Mouse (Mus musculus) testis, adult 2 months (tissue): Measurements from ENCODE around the gene Mtrf1l. TPM values are rescaled to one million over a fixed set of nuclear protein-coding genes. Genes with fewer than 3 reads are reported as not detected.

Source experiments
- H3K27ac ChIP-seq: fragments of 200-500 bp; 2 replicates; pipeline ENCODE4 v1.5.1; 2012; ENCODE audit warnings: low read depth, low read length; ENCODE audit not compliant: control insufficient read depth, insufficient read depth
- H3K27me3 ChIP-seq: fragments of 200-500 bp; 2 replicates; pipeline ENCODE4 v1.6.1; 2012; ENCODE audit warnings: mild to moderate bottlenecking, low read length, moderate library complexity; ENCODE audit not compliant: control insufficient read depth, insufficient read depth
- H3K36me3 ChIP-seq: fragments of 200-500 bp; 2 replicates; pipeline ENCODE4 v1.6.1; 2012; ENCODE audit warnings: mild to moderate bottlenecking, low read length; ENCODE audit not compliant: control insufficient read depth, insufficient read depth
- H3K4me1 ChIP-seq: fragments of 200-500 bp; 2 replicates; pipeline ENCODE4 v1.6.1; 2012; ENCODE audit warnings: low read length; ENCODE audit not compliant: control insufficient read depth, insufficient read depth
- H3K4me3 ChIP-seq: fragments of 200-500 bp; 2 replicates; pipeline ENCODE4 v1.5.1; 2012; ENCODE audit warnings: low read depth, mild to moderate bottlenecking, low read length, moderate library complexity, mixed read lengths; ENCODE audit not compliant: control insufficient read depth
- CTCF ChIP-seq: fragments of 200-500 bp; IDR thresholded peaks from 2 replicates; pipeline ENCODE4 v1.5.1; 2012; ENCODE audit warnings: low read depth, mild to moderate bottlenecking, inconsistent platforms, low read length, moderate library complexity; ENCODE audit not compliant: control insufficient read depth, insufficient read depth, insufficient replicate concordance
- POLR2A ChIP-seq: fragments of 200-500 bp; IDR thresholded peaks from 2 replicates; pipeline ENCODE4 v1.6.1; 2012; ENCODE audit warnings: low read depth, mild to moderate bottlenecking, inconsistent platforms, low read length, moderate library complexity; ENCODE audit not compliant: control insufficient read depth
- polyA plus RNA-seq: library from polyadenylated mRNA; depleted of rRNA; stranded (reverse); fragments of >200 nt; gene quantifications from 2 replicates; pipeline ENCODE4 v1.2.3, GENCODE M21; 2012; rRNA removed

The Mtrf1l gene
- 0.71 and 1.1 TPM in 2 replicates for polyA plus RNA-seq

- Histone ChIP-seq H3K27me3 (no peaks in the 10 kb centered on the region), H3K27ac (peak within 1 kb of the TSS; percentile 86), H3K4me3 (peak within 1 kb of the TSS; percentile 93), H3K36me3 (no peaks in the 10 kb centered on the region), H3K4me1 (peaks cover 5% of the 10 kb centered on the region; the same call in 1 of the 2 replicates)
- no peak for TF ChIP-seq CTCF
- TF ChIP-seq POLR2A = peak; percentile 74
Measured at GRCm38 (mm10) chr10:5823740-5824491, at the start of gene Mtrf1l. TSS of gene Mtrf1l (minus strand) at chr10:5823910.

- no peak overlapping the region for H3K4me3 ChIP-seq
- TF ChIP-seq POLR2A (no peak), CTCF (no peak)
- no peak overlapping the region for H3K27ac ChIP-seq
- no peaks in the 10 kb centered on the region for H3K4me1 ChIP-seq
- no peaks in the 10 kb centered on the region for H3K27me3 ChIP-seq
- H3K36me3 ChIP-seq = no peaks in the 10 kb centered on the region
Measured at GRCm38 (mm10) chr10:5871081-5871480, 47.4 kb upstream of the Mtrf1l start.

- Histone ChIP-seq H3K27ac (no peak overlapping the region), H3K4me1 (no peaks in the 10 kb centered on the region), H3K4me3 (no peak overlapping the region), H3K27me3 (no peaks in the 10 kb centered on the region), H3K36me3 (no peaks in the 10 kb centered on the region)
- TF ChIP-seq CTCF = no peak
- TF ChIP-seq POLR2A = no peak
Measured at GRCm38 (mm10) chr10:5867981-5868552, 44.4 kb upstream of the Mtrf1l start.

- TF ChIP-seq CTCF = no peak
- TF ChIP-seq POLR2A = no peak
- Histone ChIP-seq H3K4me1 (no peaks in the 10 kb centered on the region), H3K27ac (no peak overlapping the region), H3K27me3 (no peaks in the 10 kb centered on the region), H3K4me3 (no peak overlapping the region), H3K36me3 (no peaks in the 10 kb centered on the region)
Measured at GRCm38 (mm10) chr10:5865996-5866395, 42.3 kb upstream of the Mtrf1l start.

- Histone ChIP-seq H3K4me3 (no peak overlapping the region), H3K4me1 (no peaks in the 10 kb centered on the region), H3K36me3 (no peaks in the 10 kb centered on the region), H3K27me3 (no peaks in the 10 kb centered on the region), H3K27ac (no peak overlapping the region)
- TF ChIP-seq CTCF (peak; percentile 11; the same call in 1 of the 2 replicates), POLR2A (no peak)
Measured at GRCm38 (mm10) chr10:5862669-5863068, 39.0 kb upstream of the Mtrf1l start.

- Histone ChIP-seq H3K4me3 (no peak overlapping the region), H3K4me1 (no peaks in the 10 kb centered on the region), H3K27ac (no peak overlapping the region), H3K27me3 (no peaks in the 10 kb centered on the region), H3K36me3 (no peaks in the 10 kb centered on the region)
- TF ChIP-seq POLR2A (no peak), CTCF (no peak)
Measured at GRCm38 (mm10) chr10:5860849-5861248, 37.1 kb upstream of the Mtrf1l start.

GRCm38 (mm10) chr10:5859729-5860128, 36.0 kb upstream of the Mtrf1l start:
- no peaks in the 10 kb centered on the region for H3K4me1 ChIP-seq
- TF ChIP-seq CTCF = peak; percentile 43; the same call in 1 of the 2 replicates
- TF ChIP-seq POLR2A = no peak
- no peaks in the 10 kb centered on the region for H3K36me3 ChIP-seq
- no peaks in the 10 kb centered on the region for H3K27me3 ChIP-seq
- no peak overlapping the region for H3K27ac ChIP-seq
- no peak overlapping the region for H3K4me3 ChIP-seq
